Mouse (Mus musculus) heart, postnatal 0 days (tissue): ENCODE data around the gene Grik4.

Experiments used
- CTCF ChIP-seq: IDR thresholded peaks from 2 replicates; pipeline ENCODE4 v1.5.1; 2016; ENCODE audit warnings: antibody characterized with exemption, control low read depth, low read depth
- EP300 ChIP-seq: IDR thresholded peaks from 2 replicates; pipeline ENCODE4 v1.6.1; 2016; ENCODE audit warnings: antibody characterized with exemption, low read depth

- peak; percentile 94 for TF ChIP-seq CTCF
- no peak for TF ChIP-seq EP300
Measured at GRCm38 (mm10) chr9:42944536-42945006, 278 bp upstream of the Grik4 start.
